Mouse (Mus musculus): ENCODE data around the gene Gm36079.
"Not testable (repeated sequence)": the region's sequence is repeated elsewhere in the genome, so short reads cannot be mapped to it uniquely, and the experiment has no call there.

The Gm36079 gene

DNA sequence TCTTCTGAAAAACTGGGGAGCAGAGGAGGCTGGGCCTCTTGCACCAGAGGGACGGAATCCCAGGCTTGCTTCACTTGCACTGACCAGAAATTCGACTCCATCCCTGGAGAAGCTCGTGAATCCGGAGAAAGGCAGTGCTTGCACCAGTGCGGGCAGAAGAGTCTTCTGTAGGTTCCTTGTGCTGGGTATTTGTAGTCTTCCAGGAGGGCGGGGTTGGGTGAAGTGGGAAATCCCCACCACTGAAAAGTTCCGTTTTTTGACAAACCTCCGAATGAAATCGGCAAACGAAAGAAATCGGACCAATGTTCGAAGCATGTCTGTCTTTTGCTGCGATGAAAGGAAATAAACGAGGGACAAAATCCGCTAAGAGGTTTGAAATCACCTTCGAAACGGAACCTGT is at the start of gene Gm36079:
Gene Gm36079 (minus strand): TSS at position 101 of the 400 bp plus-strand sequence.
- DNase-seq (ENCODE audit: low spot score) = not testable (repeated sequence)

DNA sequence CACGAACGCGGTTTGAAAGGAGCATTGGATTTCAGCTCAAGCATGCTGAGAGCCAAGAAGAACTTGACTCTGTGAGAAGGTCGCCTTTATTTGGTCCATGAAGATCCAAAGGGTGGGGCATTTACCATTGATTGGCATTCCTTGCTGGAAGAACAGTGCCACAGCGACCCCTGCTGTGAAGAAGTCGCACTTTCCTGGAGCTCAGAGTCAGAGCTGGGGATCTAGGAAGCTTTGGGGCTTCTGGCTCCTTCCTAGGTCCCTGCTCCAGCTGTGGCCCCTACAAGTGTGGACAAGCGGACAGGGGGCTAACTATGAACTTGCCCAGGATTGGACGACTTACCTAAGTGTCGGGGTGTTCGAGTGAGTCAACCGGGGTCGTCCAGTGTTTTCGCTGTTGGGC is 44.1 kb upstream of the Gm36079 start:
- not testable (repeated sequence) for DNase-seq (ENCODE audit: low spot score)

DNA sequence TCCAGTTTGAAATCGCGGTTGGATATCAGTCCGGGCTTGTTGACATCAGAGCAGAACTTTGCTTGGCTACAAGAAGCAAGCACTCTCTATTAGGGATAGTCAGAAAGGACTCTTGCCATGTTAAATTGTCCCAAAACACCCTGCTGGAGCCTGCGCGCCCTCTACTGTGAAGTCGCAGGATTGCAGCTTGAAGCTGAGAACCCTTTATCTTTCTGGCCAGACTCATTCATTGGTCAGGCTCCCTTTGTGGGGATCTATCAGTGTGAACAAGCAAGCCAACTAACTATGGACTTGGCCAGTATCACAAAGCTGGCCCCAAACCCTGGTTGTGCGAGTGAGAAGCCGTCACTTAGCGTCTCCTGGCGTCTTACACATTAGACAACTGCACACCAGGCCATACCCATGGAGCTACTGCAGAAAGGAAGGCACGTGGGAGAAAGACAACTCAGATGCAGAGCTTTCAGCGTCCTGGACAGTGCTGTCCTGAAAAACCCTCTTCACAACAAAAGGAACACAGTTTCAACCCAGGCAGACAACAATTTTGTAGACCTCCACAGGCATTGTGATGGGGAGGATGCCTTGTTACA is 43.3 kb upstream of the Gm36079 start:
- DNase-seq (ENCODE audit: low spot score) = not testable (repeated sequence)

DNA sequence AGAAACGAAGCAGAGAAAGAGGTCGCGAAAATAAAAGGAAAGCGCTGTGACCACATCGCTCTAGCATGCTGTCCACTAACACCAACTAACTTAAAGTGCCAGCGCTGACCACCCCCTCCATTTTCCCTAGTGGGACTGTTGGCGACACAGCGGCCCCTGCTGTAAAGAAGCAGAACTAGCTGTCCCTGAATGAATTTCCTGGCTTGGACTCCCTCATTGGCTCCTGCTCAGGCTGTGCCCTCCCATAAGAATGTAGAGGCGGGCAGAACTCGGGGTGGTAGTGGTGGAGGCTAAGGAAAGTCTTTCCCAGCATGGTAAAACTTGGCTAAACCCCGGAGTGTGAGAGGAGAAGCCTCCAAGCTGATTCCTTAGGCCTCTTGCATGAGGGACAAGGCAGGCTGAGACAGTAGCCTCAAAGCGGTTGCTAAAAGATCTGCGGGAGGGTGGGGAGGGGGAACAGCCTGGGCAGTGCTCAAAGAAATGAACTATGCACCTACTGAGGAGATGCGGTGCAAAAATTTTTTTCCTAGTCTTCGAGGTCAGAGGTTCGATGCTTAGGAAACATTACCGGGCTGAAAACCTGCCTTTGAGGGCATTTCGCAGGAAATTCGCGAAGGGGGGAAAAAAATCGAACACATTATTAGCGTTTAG is 36.8 kb upstream of the Gm36079 start:
- not testable (repeated sequence) for DNase-seq (ENCODE audit: low spot score)

DNA sequence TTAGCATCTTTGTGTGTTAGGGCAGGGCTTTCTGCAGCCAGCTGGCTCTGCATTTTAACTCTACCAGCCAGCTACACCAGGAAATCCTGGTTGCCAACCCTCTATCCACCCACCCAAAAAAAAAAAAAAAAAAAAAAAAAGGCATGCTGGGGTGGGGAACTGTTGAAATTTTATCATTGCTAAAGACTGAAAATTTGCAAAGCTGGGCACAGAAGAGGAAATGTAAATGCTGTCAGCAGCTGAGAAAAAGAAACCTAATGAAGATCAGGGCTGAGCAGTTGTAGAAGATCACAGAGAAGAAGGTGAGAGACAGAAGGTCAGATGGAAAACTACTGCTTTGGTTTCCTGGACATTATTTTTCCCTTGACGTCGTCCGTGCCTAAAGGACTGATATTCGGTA is 36.1 kb upstream of the Gm36079 start:
- DNase-seq (ENCODE audit: low spot score) = not testable (repeated sequence)

DNA sequence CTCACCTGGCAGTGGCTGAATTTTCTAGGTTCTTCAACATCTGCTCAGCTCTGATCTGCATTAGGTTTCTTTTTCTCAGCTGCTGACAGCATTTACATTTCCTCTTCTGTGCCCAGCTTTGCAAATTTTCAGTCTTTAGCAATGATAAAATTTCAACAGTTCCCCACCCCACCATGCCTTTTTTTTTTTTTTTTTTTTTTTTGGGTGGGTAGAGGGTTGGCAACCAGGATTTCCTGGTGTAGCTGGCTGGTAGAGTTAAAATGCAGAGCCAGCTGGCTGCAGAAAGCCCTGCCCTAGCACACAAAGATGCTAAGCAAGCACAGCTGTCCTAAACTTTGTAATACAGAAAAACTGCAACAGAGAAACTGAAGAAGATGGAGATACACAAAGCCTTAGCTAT is 25.3 kb upstream of the Gm36079 start, which contains the start of gene Gm21188:
Gene Gm21188 (minus strand): TSS at position 110 of the 400 bp plus-strand sequence.
- DNase-seq (ENCODE audit: low spot score) = not testable (repeated sequence)

DNA sequence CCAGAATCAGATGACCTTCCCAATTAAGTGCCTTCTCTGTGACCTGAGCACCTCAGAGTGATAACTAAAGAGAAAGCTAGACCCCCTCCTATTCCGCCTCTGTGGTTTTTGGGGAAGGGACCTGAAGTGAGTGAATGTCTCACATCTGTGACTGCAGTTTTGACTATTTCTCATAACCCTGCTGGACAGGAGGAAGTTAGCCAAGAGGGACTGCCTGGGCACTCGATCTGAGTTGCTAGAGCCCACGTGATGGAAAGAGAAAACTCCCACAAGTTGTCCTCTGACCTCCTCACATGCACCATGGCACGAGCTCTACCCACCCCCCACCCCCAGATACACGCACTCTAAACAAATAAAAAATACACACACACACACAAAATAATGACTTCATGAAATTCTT is 21.8 kb upstream of the Gm36079 start:
- not testable (repeated sequence) for DNase-seq (ENCODE audit: low spot score)

DNA sequence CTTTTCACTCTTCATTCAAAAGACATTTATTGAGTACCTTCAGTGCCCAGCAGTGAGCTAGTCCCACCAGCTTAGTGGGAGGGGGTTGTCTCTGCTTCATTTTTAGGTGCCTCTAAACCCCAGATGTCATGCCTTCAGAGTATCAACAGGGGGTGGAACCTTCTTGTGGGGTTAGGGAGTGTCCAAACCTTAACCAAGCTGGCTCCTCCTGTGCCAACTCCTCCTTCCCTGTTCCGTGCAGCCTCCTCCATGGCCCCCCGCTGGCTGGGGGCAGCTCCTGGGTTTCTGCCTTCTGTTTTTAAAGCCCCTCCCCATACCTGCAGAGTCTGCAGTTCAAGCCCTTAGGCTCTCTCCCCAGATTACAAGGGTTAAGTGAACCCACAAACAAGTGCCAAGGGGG is 21.4 kb upstream of the Gm36079 start:
- not testable (repeated sequence) for DNase-seq (ENCODE audit: low spot score)

DNA sequence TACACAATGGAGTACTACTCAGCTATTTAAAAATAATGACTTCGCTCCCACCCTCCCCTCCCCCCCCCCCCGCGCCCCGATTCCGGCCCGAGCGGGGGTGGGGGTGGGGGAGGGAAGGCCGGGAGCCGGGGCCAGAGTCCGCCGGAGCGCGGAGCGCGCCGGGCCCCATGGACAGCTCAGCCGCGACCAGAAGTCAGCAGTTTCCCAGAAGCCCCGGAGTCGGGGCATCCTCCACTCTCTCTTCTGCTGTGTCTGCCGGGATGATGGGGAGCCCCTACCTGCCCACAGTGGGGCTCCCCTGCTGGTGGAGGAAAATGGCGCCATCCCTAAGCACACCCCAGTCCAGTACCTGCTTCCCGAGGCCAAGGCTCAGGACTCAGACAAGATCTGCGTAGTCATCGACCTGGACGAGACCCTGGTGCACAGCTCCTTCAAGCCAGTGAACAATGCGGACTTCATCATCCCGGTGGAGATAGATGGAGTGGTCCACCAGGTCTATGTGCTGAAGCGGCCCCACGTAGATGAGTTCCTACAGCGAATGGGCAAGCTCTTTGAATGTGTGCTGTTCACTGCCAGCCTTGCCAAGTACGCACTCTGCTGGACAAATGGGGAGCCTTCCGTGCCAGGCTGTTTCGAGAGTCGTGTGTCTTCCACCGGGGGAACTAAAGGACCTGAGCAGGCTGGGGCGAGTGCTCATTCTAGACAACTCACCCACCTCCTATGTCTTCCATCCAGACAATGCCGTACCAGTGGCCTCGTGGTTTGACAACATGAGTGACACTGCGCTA is 19.8 kb upstream of the Gm36079 start:
- not testable (repeated sequence) for DNase-seq (ENCODE audit: low spot score)

DNA sequence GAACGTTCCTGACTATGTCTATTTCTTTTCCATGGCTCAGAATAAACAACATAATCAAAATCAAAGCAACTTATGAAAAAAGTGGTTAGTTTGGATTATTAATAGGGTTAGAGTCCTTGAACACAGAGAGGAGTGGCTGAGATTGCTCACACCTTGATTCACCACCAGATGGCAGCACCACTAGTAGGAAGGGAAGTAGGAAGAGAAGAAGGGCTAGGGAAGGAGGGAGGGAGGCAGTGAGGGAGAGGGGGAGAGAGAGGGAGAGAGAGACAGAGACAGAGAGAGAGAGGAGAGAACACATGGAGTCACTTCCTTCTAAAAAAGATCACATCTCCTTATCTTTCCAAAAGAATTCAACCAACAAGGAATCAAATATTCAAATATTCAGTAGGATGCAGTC is 14.3 kb upstream of the Gm36079 start:
- not testable (repeated sequence) for DNase-seq (ENCODE audit: low spot score)

DNA sequence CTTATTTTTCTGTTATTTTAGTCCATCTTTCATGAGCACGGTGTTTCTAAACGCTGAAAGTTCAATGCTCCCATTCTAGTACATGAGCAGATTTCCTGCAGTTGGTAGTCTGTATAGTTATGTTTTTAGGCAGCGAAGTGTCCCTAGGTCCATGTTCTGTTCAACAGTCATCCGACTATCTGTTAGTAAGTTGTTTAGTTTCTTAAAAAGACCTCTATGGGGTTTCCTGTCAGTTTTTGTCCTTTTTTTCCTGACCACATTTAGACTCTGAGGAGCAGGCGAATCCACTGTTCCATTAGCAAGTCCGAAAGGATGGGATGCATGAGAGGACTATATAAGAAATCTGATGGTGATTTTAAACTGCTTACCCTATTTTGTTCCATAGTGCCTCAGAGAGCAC is 11.1 kb upstream of the Gm36079 start:
- not testable (repeated sequence) for DNase-seq (ENCODE audit: low spot score)

DNA sequence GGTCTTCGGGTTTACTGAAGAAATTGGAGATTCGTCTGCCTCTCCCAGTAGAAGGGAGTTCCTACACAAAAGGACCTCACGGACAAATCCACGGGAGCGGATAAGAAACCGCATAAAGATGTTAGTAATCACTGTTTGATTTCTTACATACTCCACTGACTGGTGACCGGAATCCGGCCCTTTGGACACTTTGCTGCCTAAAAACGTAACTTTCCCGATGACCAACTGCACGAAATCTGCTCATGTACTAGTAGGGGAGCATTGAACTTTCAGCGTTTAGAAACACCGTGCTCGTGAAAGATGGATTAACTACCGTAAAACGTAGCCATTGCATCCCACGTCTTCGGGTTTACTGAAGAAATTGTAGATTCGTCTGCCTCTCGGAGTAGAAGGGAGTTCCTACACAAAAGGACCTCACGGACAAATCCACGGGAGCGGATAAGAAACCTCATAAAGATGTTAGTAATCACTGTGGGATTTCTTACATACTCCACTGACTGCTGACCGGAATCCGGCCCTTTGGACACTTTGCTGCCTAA is 9.8 kb upstream of the Gm36079 start:
- not testable (repeated sequence) for DNase-seq (ENCODE audit: low spot score)

DNA sequence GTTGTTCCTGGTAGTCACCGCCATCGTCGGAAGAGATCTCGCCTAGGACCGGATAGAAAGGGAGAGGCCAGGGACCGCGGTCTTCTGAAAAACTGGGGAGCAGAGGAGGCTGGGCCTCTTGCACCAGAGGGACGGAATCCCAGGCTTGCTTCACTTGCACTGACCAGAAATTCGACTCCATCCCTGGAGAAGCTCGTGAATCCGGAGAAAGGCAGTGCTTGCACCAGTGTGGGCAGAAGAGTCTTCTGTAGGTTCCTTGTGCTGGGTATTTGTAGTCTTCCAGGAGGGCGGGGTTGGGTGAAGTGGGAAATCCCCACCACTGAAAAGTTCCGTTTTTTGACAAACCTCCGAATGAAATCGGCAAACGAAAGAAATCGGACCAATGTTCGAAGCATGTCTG is 8.3 kb upstream of the Gm36079 start:
- not testable (repeated sequence) for DNase-seq (ENCODE audit: low spot score)

DNA sequence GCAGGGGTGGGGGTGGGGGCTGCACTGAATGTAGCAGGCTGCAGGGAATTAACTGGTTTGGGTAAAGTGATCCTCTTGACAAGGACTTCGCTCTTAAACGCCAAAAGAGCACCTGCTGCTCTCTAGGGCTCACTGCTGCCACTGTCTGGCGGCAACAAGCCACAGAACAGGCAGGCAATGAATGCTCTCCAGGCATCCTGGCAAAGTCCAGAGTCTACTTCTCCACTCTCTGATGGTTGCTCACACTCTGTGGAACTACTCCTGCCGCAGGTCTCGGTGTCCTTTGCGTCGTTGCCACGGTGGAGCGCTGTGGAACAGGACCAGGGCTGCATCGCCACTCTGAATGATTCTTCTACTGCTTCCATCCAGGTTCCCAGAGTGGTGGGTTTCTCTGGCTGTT is 7.8 kb upstream of the Gm36079 start:
- DNase-seq (ENCODE audit: low spot score) = not testable (repeated sequence)

DNA sequence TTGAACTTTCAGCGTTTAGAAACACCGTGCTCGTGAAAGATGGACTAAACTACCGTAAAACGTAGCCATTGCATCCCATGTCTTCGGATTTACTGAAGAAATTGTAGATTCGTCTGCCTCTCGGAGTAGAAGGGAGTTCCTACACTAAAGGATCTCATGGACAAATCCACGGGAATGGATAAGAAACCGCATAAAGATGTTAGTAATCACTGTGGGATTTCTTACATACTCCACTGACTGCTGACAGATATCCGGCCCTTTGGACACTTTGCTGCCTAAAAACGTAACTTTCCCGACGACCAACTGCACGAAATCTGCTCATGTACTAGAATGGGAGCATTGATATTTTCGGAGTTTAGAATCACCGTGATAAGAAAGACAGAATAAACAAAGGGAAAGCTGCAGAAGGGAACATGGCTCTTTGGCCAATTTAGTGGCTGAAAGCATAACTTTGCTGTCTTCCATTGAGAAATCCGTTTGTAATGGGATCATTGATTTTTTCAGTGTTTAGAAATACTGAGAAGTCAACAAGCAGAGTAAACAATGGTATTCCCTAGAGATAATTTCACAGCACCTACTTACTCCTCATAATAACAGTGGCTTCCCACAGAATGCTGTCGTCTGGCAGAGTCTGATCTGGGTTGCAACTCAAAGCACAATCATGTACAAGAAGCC is 6.8 kb upstream of the Gm36079 start:
- not testable (repeated sequence) for DNase-seq (ENCODE audit: low spot score)

DNA sequence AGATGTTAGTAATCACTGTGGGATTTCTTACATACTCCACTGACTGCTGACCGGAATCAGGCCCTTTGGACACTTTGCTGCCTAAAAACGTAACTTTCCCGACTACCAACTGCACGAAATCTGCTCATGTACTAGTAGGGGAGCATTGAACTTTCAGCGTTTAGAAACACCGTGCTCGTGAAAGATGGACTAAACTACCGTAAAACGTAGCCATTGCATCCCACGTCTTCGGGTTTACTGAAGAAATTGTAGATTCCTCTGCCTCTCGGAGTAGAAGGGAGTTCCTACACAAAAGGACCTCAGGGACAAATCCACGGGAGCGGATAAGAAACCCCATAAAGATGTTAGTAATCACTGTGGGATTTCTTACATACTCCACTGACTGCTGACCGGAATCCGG is 4.9 kb upstream of the Gm36079 start:
- not testable (repeated sequence) for DNase-seq (ENCODE audit: low spot score)

DNA sequence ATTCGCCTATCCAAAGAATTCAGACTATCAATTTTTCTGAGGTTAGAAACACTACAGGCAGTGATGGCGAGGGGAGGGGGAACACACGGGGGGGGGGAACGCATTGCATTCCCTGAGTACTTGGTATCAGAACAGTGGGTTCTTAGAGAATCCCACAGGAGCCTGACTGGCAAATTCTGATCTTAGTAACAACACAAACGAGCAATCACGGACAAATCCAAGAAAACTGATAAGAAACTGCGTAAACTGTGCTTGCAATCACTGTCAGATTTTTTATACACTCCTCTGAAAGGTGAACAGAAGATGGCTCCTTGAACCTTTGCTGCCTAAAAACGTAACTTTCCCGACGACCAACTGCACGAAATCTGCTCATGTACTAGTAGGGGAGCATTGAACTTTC is 557 bp upstream of the Gm36079 start:
- DNase-seq (ENCODE audit: low spot score) = not testable (repeated sequence)

DNA sequence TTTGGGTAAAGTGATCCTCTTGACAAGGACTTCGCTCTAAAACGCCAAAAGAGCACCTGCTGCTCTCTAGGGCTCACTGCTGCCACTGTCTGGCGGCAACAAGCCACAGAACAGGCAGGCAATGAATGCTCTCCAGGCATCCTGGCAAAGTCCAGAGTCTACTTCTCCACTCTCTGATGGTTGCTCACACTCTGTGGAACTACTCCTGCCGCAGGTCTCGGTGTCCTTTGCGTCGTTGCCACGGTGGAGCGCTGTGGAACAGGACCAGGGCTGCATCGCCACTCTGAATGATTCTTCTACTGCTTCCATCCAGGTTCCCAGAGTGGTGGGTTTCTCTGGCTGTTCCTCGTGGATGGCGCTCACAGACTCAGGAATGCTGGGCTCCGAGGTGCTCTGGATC is 438 bp downstream of the Gm36079 start:
- DNase-seq (ENCODE audit: low spot score) = not testable (repeated sequence)

DNA sequence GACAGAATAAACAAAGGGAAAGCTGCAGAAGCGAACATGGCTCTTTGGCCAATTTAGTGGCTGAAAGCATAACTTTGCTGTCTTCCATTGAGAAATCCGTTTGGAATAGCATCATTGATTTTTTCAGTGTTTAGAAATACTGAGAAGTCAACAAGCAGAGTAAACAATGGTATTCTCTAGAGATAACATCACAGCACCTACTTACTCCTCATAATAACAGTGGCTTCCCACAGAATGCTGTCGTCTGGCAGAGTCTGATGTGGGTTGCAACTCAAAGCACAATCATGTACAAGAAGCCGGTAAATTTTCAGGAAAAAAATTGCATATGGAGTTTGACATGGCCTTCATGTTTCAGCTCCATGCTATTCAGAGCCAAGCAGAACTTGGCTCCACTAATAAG is 1.2 kb downstream of the Gm36079 start:
- not testable (repeated sequence) for DNase-seq (ENCODE audit: low spot score)

DNA sequence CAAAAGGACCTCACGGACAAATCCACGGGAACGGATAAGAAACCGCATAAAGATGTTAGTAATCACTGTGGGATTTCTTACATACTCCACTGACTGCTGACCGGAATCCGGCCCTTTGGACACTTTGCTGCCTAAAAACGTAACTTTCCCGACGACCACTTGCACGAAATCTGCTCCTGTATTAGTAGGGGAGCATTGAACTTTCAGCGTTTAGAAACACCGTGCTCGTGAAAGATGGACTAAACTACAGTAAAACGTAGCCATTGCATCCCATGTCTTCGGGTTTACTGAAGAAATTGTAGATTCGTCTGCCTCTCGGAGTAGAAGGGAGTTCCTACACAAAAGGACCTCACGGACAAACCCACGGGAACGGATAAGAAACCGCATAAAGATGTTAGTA is 1.8 kb downstream of the Gm36079 start:
- DNase-seq (ENCODE audit: low spot score) = not testable (repeated sequence)

DNA sequence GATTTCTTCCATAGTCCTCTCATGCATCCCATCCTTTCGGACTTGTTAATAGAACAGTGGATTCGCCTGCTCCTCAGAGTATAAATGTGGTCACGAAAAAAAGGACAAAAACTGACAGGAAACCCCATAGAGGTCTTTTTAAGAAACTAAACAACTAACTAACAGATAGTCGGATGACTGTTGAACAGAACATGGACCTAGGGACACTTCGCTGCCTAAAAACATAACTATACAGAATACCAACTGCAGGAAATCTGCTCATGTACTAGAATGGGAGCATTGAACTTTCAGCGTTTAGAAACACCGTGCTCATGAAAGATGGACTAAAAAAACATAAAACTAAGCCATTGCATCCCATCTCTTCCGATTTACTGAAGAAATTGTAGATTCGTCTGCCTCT is 2.2 kb downstream of the Gm36079 start:
- DNase-seq (ENCODE audit: low spot score) = not testable (repeated sequence)

DNA sequence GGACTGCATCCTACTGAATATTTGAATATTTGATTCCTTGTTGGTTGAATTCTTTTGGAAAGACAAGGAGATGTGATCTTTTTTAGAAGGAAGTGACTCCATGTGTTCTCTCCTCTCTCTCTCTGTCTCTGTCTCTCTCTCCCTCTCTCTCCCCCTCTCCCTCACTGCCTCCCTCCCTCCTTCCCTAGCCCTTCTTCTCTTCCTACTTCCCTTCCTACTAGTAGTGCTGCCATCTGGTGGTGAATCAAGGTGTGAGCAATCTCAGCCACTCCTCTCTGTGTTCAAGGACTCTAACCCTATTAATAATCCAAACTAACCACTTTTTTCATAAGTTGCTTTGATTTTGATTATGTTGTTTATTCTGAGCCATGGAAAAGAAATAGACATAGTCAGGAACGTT is 5.3 kb downstream of the Gm36079 start:
- not testable (repeated sequence) for DNase-seq (ENCODE audit: low spot score)

All from left cerebral cortex, adult 11 months (tissue).